19 mouse cellular contexts compared by ENCODE assay signal in genomic region chr1:151682896-151683295, GRCm38 (mm10).
A peak's percentile ranks its signal among the peaks of the same experiment; 100 is the strongest.
DNase-seq lines count a peak whose midpoint lies in the region; ATAC-seq lines count a peak whose summit lies in the region.
"Had no signal": no experiment of that assay in that cellular context is flagged by ENCODE, and none has a peak within 500 bp of the region (broad histone marks: within the 10 kb centered on the region; RNA-seq: fewer than 3 reads in every experiment).

No protein-coding gene starts in this region.

- peak; percentile 84 for ATAC-seq in CD4-positive, CD25-positive, alpha-beta regulatory T cell, adult 4 months
- ATAC-seq in granulocyte monocyte progenitor cell, adult 5-6 weeks (replicated peaks; ENCODE audit: poor library complexity, severe bottlenecking): peak; percentile 62
- ATAC-seq: intestine, embryonic 15.5 days had no signal

- peak; percentile 47 for DNase-seq in 3T3-L1 (ENCODE audit: low read depth, low spot score)
- peak; percentile 48 for DNase-seq in naive thymus-derived CD4-positive, alpha-beta T cell, adult 2 months (ENCODE audit: low read depth)
- DNase-seq in kidney, postnatal 25 days: no peak
- DNase-seq in cerebellum, adult 18-20 months: no peak
- no peak for DNase-seq in urinary bladder, postnatal 14 days (ENCODE audit: low spot score)
- DNase-seq: adrenal gland, adult 2 months; B cell, adult 2 months; cerebellum, adult 11-12 months; gastrocnemius, postnatal 25 days; heart, postnatal 4 days; kidney, adult 8-10 months; kidney, postnatal 10 days; liver; lung, postnatal 36 days; retina, postnatal 1 day; thymus, postnatal 4 days had no signal

Comparison
In these comparisons a context has a peak if more than half of its experiments do, and no peak if none do; other contexts are left out.
1. DNase-seq: peak in 3T3-L1 (single experiment) and naive thymus-derived CD4-positive, alpha-beta T cell, adult 2 months (single experiment); none in kidney, postnatal 25 days (0 of 2), cerebellum, adult 18-20 months (0 of 2) and urinary bladder, postnatal 14 days (single experiment).